Mouse (Mus musculus): Measurements from ENCODE around the gene Rmi2.

GRCm38 (mm10) chr16:10790702-10791101 lies 44.2 kb upstream of the Rmi2 start, which contains the start of gene Prm3:
- no peak for TF ChIP-seq CTCF (IDR thresholded peaks at IDR 0.05; ENCODE audit: borderline replicate concordance, insufficient read depth, low read length)
- TF ChIP-seq POLR2A (IDR thresholded peaks at IDR 0.05; ENCODE audit: low read depth, low read length), result no peak
